Mouse (Mus musculus) cerebellum, adult 11-12 months (tissue): ENCODE results near the gene Tshz2.

Experiments used
- DNase-seq: peaks from one replicate; pipeline ENCODE4 v3.0.0; 2022

Gene Tshz2

DNA sequence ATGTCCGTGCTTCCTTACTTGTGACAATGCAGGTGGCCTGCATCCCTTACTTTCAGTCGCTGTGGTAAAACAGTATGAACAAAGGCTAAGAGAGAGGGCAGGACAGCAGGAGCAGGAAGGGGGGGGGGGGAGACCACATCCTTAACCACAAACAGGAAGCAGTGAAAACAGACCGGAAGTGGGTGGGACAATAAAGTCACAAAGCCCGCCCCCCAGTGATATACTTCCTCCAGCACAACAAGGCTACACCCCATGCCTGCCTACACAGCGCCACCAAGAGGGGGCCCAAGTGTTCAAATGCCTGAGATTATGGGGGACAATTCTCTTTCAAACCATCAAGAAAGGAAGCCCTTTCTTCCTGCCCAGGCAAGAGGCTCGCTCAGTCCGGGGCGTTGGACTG is 392.1 kb downstream of the Tshz2 start:
- no peak for DNase-seq

DNA sequence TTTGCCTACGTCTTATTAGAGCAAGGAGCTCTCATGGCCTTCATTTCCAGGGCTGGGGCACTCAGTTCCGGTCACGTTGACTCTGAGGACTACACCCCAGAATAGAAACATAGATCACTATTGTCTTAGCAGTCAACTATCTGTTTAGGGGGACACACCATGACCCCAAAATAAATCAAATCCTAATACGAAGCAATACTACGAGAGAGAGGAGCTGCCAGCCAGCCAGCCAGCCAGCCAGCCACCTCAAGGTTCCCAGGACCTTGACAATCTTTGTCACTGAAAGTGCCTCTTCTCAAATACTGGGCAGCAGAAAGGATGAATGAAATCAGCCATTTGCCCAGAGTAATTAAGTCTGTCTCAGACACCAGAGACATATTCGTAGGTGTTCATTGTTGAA is 393.1 kb downstream of the Tshz2 start:
- no peak for DNase-seq

DNA sequence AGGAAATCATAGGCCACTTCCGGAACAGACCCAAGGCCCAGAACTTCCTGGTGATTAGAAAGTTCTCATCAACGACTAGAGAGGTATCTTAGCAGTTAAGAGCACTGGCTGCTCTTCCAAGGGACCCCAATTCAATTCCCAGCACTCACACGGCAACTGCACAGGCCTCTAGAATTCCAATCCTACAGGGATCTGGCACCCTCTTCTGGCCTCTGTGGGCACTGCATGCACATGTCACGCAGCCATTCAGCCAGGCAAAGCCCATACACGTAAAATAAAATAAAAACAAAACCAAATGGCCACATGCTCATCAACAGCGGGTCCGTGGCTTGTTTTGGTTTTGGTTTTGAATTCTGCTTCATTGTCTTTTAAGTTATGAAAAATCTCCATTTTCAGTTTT is 395.0 kb downstream of the Tshz2 start:
- DNase-seq: no peak

DNA sequence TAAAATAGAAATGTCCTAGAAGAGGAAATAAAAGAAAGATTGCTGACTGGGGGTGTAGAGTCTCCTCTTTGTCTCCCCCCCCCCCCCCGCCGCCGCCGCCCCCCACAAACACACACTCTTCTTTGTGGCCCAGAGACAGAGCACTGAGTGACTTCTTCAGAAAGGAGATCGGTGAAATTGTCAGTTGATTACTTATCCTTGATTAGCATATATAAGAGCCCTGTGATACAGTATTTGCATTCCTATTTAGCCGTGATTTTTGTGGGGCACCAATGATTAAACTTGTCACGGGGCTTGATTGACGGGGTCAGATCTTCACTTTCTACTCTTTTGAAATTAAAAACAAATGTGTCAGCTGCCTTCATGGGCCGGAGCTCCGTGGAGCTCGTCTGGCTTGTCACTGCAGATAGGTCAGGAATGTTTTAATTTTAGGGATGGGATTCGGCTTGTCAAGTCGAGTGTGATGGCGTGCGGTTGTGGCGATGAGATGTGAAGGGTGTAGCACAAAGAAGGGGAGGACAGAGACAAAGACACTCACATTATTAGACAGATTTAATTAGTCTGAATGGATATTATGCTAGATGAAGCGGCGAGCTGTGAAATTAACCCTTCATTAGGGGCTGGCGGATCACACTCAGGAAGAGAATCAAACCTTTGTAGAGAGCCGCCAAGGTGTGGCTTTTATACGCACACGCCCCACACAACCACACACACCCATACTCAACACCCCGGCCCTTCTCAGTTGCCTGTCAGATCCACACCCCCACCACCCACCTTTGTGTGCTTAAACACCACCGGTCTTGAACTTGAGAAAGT is 395.9 kb downstream of the Tshz2 start:
- no peak for DNase-seq

DNA sequence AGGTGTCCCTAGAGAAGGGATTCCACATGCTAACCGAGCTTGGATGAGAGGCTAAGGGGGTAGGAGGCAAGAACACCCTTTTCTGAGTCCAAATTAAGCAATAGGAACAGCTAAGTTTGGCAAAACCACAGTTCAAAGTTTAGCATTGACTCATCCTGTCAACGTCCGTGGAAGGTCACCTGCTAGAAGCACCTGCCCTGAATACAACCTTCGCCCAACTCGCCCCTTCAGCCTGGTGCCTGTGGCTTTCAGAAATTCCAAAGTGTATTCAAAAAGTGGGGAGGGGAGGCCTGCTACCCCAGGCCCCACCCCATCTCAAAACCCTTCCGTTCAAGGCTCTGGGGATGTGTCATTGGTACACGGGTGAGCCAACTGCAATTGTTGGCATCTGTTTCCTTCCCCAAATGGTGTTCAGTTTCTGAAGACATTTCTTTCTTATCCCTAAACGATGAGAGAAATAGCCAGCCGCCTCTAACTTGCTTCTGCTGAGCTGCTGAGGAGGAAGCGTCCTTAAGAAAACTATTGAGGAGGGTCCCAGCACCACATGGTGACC is 396.6 kb downstream of the Tshz2 start:
- no peak for DNase-seq

DNA sequence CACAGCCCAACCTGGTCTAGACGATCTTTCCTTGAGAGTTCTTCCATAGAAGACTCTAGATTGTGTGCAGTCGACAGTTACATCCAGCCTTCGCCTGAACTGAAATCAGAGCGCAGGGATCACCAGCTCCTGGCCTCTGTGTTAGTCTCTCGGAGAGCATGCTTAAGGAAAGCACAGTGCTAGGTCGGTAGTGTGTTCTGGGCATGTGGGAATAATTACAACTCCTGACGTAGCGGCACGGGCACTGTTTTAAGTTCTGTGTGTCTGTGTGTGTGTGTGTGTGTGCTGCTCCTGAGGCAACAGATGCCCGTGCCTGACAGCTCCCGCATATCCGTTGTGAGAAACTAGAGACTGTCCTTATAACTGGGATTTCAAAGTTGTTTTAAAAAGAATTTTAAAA is 398.4 kb downstream of the Tshz2 start:
- no peak for DNase-seq

DNA sequence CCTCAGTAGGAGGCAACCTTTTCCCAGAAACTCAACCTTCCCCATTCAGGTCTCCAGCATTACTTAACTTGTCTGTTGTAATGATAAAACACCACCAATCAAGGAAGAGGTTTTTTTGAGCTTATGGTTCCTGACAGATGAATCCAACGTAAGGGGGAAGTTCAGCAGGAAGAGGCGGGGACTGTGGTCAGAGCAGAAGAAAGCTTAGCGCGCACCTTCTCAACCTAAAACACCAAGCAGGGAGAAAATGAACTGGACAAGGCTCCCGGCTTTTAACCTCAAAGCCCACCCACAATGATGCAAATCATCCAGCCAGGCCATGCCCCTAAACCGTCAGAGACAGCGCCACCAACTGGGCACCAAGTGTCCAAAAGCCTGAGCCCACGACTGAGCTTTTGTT is 399.1 kb downstream of the Tshz2 start:
- no peak for DNase-seq

DNA sequence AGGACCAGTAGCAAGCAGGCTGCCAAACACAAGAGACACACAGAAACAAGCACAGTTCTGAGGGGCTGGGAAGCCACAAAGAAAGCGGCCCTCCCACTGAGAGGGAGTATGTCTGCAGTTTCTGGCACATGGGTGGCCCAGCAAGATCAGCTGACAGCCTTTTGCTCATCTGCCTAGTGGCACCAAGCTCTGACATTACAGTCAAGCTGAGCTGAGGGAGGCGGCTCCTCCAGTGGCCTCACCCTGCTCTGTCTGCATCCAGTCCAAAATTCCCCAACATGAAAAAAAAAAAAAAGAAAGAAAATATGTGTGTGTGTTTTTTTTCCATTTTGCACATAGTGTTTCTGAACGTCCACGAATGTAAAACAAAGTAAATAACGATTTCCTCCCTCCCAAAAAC is 400.4 kb downstream of the Tshz2 start:
- DNase-seq: no peak

DNA sequence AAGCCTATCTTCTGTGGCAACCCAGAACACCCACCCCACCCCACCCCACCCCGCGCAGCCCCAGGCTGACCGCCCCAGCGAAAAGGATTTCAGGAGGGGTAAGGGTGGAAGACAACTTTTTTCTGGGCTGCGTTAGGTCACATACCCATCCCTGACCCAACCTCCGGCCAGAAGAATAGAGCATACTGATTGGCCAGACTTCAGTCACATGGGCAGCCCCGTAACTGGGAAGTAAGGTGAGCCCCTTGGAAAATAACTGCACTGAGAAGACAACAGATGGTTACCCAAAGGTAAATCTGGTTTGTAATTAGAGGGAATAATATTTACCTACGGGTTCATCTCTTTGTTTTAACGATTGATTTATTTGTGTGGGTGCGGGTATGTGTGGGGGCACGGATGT is 402.0 kb downstream of the Tshz2 start:
- DNase-seq: no peak

DNA sequence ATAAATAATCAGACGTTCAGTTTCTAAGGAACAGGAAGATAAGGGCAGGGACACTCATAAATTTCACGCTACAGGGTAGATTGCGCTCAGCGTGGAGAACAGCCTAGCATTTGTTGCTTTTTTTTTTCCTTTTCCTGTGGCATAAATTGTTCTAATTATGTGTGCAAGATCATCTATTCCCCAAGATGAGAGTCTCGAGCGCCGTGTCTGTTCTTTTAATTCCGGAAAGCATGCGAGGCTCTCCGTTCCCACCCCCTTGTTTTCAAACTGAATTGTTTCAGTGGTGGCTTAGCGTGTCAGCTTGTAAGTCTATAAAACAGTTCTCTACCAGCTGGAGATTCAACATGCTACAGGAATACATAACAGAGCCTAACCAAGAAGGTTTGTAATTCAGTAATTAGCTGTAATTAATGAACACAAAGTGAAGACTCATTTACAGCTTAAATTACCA is 404.0 kb downstream of the Tshz2 start:
- DNase-seq: no peak

DNA sequence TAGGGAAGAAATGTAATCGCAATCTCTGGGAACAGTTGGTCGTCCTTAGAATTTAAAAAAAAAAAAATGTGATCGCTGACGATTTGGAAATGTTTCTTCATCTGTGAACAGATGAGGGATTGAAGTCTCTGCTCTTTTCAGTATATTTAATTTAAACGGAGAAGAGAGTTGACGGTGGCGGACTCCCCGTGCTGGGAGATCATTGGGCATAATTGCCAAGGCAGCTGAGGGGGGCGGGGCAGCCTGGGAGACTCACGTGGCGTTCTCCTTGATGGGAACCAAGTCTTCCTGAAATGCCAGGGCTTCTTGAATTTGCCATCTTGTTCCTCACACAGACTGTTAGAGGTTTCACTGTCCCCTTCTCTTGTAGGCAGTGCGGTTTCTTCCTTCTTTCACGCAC is 404.5 kb downstream of the Tshz2 start:
- DNase-seq: no peak

DNA sequence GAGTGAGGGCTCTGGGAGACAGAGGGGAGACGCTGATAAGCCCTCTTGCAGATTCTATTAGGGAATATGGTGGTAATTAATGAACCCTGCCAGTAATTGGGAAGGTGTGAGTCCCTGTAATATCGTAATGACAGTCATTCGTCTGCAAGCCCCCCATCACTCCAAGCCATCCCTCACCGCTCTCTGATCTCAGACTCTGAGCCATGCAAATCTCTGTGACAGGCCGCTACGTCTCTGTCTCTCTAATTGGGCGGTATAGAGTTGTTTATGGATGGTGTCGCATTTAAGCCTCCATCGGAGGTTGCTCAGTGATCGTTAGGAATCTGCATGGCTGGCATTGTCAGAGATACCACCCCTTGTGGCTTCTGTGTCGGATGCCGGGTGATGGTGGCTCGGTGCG is 407.0 kb downstream of the Tshz2 start:
- no peak for DNase-seq

DNA sequence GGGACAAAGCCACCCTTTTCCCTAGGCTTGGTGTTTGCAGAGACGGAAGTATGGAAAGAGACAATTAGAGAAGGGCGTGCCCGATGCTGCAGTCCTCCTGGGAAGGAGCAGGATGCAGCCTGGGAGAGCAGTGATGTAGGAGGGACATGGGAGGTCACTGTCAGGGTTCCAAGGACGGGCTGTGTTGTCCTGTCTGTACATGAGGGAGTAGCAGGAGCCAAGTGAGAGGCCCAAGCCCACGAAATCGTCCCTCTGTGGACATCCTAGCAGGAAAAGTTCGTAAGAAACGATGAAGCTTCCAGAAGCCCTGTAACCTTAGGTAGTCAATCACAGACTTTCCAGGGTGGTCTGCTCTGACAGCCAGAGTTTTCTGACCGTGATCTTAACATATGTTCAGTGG is 408.3 kb downstream of the Tshz2 start:
- no peak for DNase-seq

DNA sequence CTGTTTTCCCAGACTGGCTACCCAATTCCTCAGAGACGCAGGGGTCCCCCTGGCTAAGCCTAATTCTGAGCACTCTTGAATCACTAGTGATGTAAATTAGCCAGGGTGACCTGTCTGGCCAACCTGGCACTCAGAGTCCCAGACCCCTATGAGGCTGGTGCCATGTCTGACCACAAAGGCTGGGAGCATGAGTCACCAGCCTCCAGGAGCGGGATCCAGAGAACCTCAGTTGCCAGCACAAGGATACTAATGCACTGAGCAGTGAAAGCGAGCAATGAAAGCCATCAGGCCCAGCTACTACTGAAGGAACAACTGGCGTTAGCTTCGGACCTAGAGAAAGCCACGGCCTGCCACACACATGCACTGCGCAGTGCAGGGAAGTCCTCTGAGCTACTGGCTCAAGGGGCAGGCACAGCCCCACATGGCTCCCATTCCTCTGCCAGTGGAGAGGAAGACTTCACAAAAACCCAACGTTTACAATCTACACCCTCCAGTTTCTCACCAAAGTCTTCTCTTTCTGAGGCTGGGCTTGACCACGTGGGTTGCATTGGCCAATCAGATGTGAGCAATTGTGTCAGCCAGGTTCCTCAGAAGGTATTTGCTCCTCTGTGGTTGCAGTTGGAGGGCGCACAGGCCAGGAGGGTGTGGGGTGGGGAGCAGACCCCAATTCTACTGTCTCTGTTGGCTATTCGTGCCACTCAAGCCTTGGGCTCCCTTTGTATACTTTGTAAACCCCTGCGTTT is 409.8 kb downstream of the Tshz2 start:
- DNase-seq: no peak

DNA sequence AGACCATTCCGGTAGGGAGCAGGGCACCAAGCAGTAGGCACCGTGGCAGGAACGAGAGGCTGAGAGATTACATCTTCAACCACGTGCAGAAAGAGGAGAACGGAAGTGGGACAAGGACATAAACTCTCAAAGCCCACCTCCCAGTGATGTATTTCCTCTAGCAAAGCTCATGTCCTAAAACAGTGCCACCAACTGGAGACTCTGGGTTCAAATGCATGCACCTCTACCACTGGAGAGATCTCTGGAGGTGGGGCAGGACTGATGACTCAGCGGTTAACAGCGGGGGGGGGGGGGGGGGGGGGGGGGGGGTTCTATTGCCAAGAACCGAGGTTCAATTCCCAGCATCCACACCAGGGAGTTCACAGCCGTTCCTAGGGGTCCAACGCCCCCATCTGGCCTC is 410.5 kb downstream of the Tshz2 start:
- no peak for DNase-seq

DNA sequence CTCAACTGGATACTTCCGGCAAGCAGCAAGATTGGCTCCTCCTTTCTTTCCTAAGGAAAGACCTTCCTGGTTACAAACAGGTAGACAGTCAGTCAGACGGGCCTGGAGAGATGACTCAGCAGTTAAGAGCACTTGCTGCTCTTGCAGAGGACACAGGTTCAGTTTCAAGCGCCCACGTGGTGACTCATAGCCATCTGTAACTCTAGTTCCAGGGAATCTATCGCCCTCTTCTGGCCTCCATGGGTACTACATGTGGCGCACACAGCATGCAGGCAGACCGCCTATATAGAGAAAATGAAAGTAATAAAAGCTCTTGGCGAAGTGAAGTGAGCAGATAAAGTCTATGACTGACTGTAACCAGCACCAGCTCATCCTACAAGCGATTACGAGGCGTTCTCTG is 413.1 kb downstream of the Tshz2 start:
- no peak for DNase-seq

DNA sequence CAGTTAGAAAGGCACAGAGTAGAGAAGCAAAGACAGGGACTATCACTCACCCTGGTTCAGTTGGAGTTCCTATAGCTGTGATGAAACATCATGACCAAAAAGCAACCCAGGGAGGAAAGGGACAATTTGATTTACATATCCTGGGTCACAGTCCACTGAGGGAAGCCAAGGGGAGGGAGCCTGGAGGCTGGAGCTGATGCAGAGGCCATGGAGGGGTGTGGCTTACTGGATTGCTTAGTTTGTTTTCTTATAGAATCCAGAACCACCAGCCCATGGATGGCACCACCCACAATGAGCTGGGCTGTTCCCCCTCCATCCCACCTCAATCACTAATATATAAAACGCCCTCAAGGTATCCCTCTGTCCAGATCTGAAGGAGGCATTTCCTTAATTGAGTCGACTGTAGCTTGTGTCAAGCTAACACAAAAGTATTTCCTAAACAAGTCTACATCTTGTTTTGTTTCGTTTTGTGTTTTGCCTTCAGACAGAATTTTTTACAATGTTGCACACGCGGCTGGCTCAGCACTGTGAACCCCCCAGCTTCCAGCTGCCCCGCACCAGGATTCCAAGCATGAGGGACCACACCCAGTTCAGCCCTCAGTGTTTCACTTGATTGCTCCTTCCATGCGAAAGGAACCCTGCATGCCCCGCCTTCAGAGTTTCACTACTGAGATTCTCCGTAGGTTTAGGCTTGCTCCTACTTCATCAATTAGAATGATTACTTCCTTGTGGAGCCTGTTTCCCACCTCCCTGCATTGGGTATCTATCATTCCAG is 413.7 kb downstream of the Tshz2 start:
- no peak for DNase-seq

DNA sequence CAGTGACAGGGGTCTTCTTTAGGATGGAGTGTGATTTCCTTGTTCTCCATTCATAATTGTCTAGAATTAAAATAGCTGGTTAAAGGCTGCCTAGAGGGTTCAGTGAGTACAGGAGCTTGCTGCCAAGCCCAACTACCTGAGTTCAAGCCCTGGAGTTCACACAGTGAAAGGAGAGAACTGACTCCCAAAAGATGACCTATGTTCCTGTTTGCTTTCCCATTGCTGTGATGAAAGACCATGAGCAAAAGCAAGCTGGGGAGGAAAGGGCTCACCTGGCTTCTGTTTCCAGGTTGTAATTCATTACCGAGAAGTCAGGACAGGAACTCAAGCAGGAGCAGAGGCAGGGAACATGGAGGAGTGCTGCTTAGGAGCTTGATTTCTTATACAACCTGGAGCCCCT is 416.0 kb downstream of the Tshz2 start:
- DNase-seq: no peak

DNA sequence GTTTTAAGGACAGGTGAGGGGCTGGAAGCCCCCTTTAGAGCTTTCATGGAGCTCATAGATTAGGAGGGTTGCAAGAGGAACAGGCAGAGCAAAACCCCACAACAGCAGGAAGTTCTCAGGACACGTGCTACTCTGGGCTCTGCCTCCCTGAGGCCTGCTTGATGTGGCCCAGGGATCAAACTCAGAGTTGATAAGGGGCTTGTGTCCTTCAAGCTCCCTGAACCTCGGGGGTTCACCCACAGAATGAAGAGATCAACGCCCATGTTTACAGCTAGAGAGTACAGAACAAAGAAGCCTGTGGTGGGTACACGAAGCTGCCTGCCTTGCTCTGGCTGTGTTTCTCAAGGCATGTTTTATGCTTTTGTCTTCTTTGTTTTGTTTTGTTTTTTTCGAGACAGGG is 417.8 kb downstream of the Tshz2 start:
- no peak for DNase-seq

DNA sequence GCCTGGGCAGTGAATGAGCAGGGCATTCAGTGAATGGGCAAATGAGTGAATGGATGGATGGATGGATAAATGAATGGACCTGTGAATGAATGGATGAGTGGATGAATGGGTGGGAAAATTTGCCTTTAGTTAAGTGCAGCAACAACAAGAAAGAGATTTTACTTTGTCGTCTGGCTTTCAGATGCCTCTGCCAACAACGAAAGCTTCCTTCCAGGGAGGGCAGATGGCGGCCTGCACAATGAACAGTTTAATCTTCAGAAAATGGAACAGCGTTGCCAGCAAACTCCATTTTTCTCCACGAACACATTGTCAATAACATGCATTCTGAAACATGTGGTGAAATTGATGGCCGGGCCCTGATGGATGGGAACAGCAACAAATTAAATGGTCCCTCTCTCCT is 418.6 kb downstream of the Tshz2 start:
- no peak for DNase-seq

DNA sequence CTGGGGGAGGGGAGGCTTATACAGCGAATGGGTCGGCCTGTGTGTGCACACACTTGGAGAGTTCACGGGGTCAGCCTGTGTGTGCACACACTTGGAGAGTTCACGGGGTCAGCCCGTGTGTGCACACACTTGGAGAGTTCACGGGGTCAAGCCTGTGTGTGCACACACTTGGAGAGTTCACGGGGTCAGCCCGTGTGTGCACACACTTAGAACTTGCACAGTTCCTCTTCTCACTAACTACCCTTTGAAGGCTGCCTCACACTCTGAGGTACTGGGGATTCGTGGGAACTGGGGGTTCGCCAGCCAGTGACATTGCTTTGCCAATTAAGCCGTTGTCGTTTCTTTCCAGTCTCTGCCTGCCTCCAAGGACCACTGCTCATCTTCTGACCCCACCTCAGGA is 422.1 kb downstream of the Tshz2 start:
- no peak for DNase-seq

DNA sequence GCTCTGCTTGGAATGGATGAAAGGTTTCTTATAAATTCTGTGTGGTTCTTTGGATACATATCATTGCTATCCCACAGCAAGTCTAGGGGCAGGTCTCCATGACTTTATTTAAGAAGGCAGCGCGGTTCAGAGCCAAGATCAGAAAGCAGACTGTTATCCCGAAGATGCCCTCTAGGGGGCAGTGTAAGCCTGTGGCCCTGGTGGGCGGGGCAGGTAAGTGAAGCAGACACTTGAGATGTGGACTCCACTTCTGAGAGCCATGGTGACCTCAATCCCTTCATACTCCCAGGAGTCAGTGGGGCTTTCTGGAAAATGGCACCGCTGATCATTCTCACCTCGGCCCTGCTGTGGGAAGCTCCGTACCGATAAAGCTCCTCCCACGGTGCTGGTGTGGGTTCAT is 422.6 kb downstream of the Tshz2 start:
- DNase-seq: no peak

DNA sequence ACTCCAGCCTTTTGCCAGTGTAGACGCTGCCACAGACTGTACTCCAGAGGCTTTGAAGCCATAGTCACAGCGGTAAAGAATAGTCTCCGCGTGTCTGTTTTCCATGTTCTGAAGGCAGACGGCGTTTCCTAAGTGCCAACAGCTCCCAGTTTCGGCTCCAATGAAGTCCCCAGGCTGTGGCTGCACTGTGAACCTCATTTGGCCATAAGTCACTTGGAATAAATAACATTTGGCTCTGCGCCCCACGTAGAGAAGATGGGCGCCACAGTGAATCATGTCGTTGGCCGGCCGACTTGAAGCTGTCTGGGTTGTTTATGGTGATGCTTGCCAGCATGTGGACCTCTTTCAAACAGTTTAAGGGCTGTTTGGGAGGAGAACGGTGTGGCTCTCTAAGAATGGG is 426.0 kb downstream of the Tshz2 start:
- no peak for DNase-seq

DNA sequence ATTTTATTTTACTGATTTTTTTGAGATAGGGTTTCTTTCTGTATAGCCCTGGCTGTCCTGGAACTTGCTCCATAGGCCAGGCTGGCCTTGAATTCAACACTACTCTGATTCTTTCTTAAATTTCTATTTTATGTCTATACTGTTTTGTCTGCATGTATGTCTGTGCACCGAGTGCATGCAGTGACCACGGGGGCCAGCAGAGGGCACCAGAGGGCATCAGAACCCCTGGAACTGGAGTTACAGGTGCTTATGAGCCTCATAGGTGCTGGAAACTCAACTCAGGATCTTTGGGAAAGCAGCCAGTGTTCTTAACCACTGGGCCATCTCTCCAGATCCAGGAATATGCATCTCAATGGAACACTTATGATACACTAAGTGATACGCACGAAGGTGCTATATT is 427.3 kb downstream of the Tshz2 start:
- DNase-seq: no peak
